Mouse (Mus musculus): Measurements from ENCODE around the gene Trip13. TPM values are rescaled to one million over a fixed set of nuclear protein-coding genes. Genes with fewer than 3 reads are reported as not detected.

The Trip13 gene
- total and polyA plus RNA-seq, 2 experiments from 2014 or later = 2.6 to 10.5 TPM

DNA sequence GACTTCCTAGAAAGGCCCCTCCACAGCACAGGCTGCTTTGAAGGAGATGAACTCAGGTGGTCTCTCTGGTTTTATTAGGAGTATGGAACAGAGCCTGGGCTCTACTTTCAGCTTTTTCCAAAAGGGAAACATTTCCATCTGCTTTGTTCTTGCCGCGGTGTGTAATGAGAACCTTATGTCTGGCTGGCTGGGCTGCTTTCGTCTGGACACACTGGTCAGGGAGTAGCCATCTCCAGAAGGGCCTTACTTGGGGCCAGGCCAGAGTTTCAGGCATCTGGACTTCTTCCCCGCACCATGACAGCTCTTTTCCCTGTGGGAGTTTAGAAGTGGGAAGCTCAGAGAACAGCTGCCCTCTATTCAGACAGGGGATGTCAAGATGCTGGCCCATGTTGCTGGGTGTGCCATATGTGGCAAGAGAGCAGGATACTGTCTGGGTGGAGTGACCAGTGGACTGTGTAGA is 50.1 kb downstream of the Trip13 start:
- 58% methylated on average over 4 of the region's 4 CpGs for WGBS
- DNase-seq (ENCODE audit: low spot score) (peak; percentile 18), ATAC-seq (peak; percentile 57; the same call in 1 of the 2 replicates)
- no peak for TF ChIP-seq CTCF (IDR thresholded peaks at IDR 0.05; ENCODE audit: low read depth)
- Histone ChIP-seq H3K4me2 (ENCODE audit: low read depth, low read length) (no peak overlapping the region), H3K36me3 (ENCODE audit: insufficient read depth, low read length) (no peaks in the 10 kb centered on the region), H3K9me3 (ENCODE audit: low read length) (no peaks in the 10 kb centered on the region), H3K27ac (no peak overlapping the region), H3K4me3 (ENCODE audit: low read length) (no peak overlapping the region), H3K4me1 (ENCODE audit: insufficient read depth, low read length) (0 out of 2 replicates have a peak, but pooled peaks cover 3% of the 10 kb centered on the region), H3K9ac (replicated peaks; ENCODE audit: low read length) (no peak overlapping the region), H3K27me3 (ENCODE audit: insufficient read depth, low read length) (no peaks in the 10 kb centered on the region)

GRCm38 (mm10) chr13:73886601-73887000 is 51.0 kb downstream of the Trip13 start:
- H3K4me1 ChIP-seq (ENCODE audit: insufficient read depth, low read length) = 0 out of 2 replicates have a peak, but pooled peaks cover 3% of the 10 kb centered on the region
- H3K9ac ChIP-seq (replicated peaks; ENCODE audit: low read length) = no peak overlapping the region
- 79% methylated on average over 5 of the region's 5 CpGs for WGBS

DNA sequence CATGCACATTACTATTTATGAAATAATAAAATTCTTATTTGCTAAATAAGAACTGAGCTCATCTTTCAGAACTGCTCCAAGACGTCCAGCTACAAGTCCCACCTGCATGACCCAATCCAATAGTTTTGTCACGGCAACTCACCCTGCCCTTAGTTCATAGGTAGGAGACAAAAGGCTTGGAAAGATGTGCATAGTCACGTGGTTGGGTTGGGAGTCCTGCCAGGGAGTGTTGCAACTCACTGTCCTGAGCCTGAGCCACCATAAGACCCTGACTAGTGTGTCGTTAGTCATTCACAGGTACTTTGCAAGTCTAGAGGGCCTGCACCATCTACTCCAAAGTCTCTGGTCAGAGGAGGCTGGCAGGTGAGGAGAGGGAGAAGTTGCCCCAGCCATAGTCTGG is 51.5 kb downstream of the Trip13 start:
- H3K9ac ChIP-seq (replicated peaks; ENCODE audit: low read length) = no peak overlapping the region
- no peaks in the 10 kb centered on the region for H3K9me3 ChIP-seq (ENCODE audit: low read length)
- H3K4me2 ChIP-seq (ENCODE audit: low read depth, low read length) = no peak overlapping the region
- no peak overlapping the region for H3K4me3 ChIP-seq (ENCODE audit: low read length)
- H3K4me1 ChIP-seq (ENCODE audit: insufficient read depth, low read length) = 0 out of 2 replicates have a peak, but pooled peaks cover 3% of the 10 kb centered on the region
- no peaks in the 10 kb centered on the region for H3K27me3 ChIP-seq (ENCODE audit: insufficient read depth, low read length)
- no peak for ATAC-seq
- 60% methylated on average over 4 of the region's 4 CpGs for WGBS
- no peak overlapping the region for H3K27ac ChIP-seq
- no peak for TF ChIP-seq CTCF (IDR thresholded peaks at IDR 0.05; ENCODE audit: low read depth)
- no peak for DNase-seq (ENCODE audit: low spot score)
- H3K36me3 ChIP-seq (ENCODE audit: insufficient read depth, low read length) = no peaks in the 10 kb centered on the region

More at GRCm38 (mm10) chr13:73886601-73887000, 51.0 kb downstream of the Trip13 start:
- ATAC-seq (no peak), DNase-seq (ENCODE audit: low spot score) (no peak)
- H3K4me3 ChIP-seq (ENCODE audit: low read length) = no peak overlapping the region
- no peaks in the 10 kb centered on the region for H3K36me3 ChIP-seq (ENCODE audit: insufficient read depth, low read length)
- no peak overlapping the region for H3K4me2 ChIP-seq (ENCODE audit: low read depth, low read length)
- TF ChIP-seq CTCF (IDR thresholded peaks at IDR 0.05; ENCODE audit: low read depth) = no peak
- no peaks in the 10 kb centered on the region for H3K27me3 ChIP-seq (ENCODE audit: insufficient read depth, low read length)
- H3K27ac ChIP-seq = no peak overlapping the region
- no peaks in the 10 kb centered on the region for H3K9me3 ChIP-seq (ENCODE audit: low read length)

DNA sequence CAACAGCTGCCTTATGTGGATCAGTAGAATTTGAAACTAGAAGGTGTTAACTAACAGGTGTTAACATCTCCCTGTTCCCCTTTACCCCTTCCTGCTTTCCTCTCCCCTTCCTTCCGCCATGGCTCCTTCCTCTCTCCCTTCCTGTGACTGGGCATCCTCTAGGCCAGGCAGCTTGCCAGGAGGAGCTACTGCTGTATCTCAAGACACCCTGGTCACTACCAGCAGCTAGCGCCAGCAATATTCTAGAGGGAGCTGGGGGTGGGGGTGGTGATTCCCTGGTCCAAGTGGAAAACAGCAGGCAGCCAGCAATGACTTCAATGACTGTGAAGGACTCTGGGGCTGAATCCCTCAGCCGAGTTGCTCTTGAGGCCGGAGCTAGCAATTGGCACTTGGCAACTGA is 51.9 kb downstream of the Trip13 start:
- H3K27me3 ChIP-seq (ENCODE audit: insufficient read depth, low read length) = no peaks in the 10 kb centered on the region
- WGBS = 57% methylated on average over 4 of the region's 4 CpGs
- H3K9me3 ChIP-seq (ENCODE audit: low read length) = no peaks in the 10 kb centered on the region
- H3K9ac ChIP-seq (replicated peaks; ENCODE audit: low read length) = no peak overlapping the region
- H3K4me2 ChIP-seq (ENCODE audit: low read depth, low read length) = no peak overlapping the region
- H3K4me3 ChIP-seq (ENCODE audit: low read length) = no peak overlapping the region
- ATAC-seq (no peak), DNase-seq (ENCODE audit: low spot score) (no peak)
- no peaks in the 10 kb centered on the region for H3K36me3 ChIP-seq (ENCODE audit: insufficient read depth, low read length)
- no peak overlapping the region for H3K27ac ChIP-seq
- H3K4me1 ChIP-seq (ENCODE audit: insufficient read depth, low read length) = 0 out of 2 replicates have a peak, but pooled peaks cover 3% of the 10 kb centered on the region
- TF ChIP-seq CTCF (IDR thresholded peaks at IDR 0.05; ENCODE audit: low read depth) = no peak

- WGBS = 78% methylated on average over 8 of the region's 8 CpGs
- H3K36me3 ChIP-seq (ENCODE audit: insufficient read depth, low read length) = no peaks in the 10 kb centered on the region
- ATAC-seq = no peak
These were observed 56.2 kb downstream of the Trip13 start for GRCm38 (mm10) chr13:73881347-73881746.

GRCm38 (mm10) chr13:73879824-73880223 is 57.8 kb downstream of the Trip13 start:
- Histone ChIP-seq H3K36me3 (ENCODE audit: insufficient read depth, low read length) (no peaks in the 10 kb centered on the region), H3K27ac (no peak overlapping the region), H3K4me3 (ENCODE audit: low read length) (no peak overlapping the region), H3K27me3 (ENCODE audit: insufficient read depth, low read length) (no peaks in the 10 kb centered on the region), H3K4me1 (ENCODE audit: insufficient read depth, low read length) (no peaks in the 10 kb centered on the region), H3K9me3 (ENCODE audit: low read length) (no peaks in the 10 kb centered on the region), H3K4me2 (ENCODE audit: low read depth, low read length) (no peak overlapping the region), H3K9ac (replicated peaks; ENCODE audit: low read length) (no peak overlapping the region)
- ATAC-seq (no peak), DNase-seq (ENCODE audit: low spot score) (no peak)
- WGBS = 83% methylated on average over 5 of the region's 5 CpGs
- TF ChIP-seq CTCF (IDR thresholded peaks at IDR 0.05; ENCODE audit: low read depth) = peak; percentile 46

More at GRCm38 (mm10) chr13:73881347-73881746, 56.2 kb downstream of the Trip13 start:
- Histone ChIP-seq H3K4me1 (ENCODE audit: insufficient read depth, low read length) (0 out of 2 replicates have a peak, but pooled peaks cover 3% of the 10 kb centered on the region), H3K4me3 (ENCODE audit: low read length) (no peak overlapping the region), H3K27ac (no peak overlapping the region), H3K27me3 (ENCODE audit: insufficient read depth, low read length) (no peaks in the 10 kb centered on the region), H3K9me3 (ENCODE audit: low read length) (no peaks in the 10 kb centered on the region), H3K4me2 (ENCODE audit: low read depth, low read length) (no peak overlapping the region), H3K9ac (replicated peaks; ENCODE audit: low read length) (no peak overlapping the region)
- no peak for DNase-seq (ENCODE audit: low spot score)
- TF ChIP-seq CTCF (IDR thresholded peaks at IDR 0.05; ENCODE audit: low read depth) = no peak

DNA sequence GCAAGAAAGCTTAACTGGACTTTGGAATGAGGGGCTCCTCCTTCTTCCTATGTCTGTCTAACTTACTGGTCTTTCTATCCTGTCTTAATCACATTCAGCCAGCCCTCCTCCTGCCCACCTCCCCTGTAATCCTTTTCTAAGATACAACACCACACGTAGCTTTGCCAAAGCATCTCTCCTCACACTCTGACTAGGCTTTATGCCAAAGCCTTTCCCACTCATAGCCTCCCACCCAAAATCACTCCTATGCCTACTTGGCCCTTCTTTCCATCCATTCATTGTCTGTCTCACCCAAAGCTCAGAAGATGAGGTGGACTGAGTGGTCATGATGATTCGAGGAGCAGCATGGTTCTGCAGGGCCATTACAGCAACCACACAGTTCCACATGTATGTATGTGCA is 65.4 kb downstream of the Trip13 start:
- Histone ChIP-seq H3K27ac (no peak overlapping the region), H3K36me3 (ENCODE audit: insufficient read depth, low read length) (no peaks in the 10 kb centered on the region), H3K4me2 (ENCODE audit: low read depth, low read length) (no peak overlapping the region), H3K27me3 (ENCODE audit: insufficient read depth, low read length) (no peaks in the 10 kb centered on the region), H3K4me3 (ENCODE audit: low read length) (no peak overlapping the region), H3K9ac (replicated peaks; ENCODE audit: low read length) (no peak overlapping the region), H3K9me3 (ENCODE audit: low read length) (no peaks in the 10 kb centered on the region), H3K4me1 (ENCODE audit: insufficient read depth, low read length) (no peaks in the 10 kb centered on the region)
- no peak for DNase-seq (ENCODE audit: low spot score)
- ATAC-seq = no peak
- 55% methylated on average over 2 of the region's 2 CpGs for WGBS
- TF ChIP-seq CTCF (IDR thresholded peaks at IDR 0.05; ENCODE audit: low read depth) = no peak

Small RNAs within 50 kb of the gene (microRNA-seq; reads per million reads assigned to microRNA genes)
- gene Gm25197 = 0 reads per million in 2 experiments

Other genes with a start within 250 kb of the Trip13 start
- 0.05 and 0.14 TPM in 2 replicates for gene Slc6a19, start 232.9 kb downstream of the Trip13 start, total RNA-seq (2014; rRNA removed)
- 0.34 and 0.51 TPM in 2 replicates for gene Slc6a19, start 232.9 kb downstream of the Trip13 start, polyA plus RNA-seq (2015; fragmentation: Nextera tagmentation; extraction: Ambion mirVana)
- gene Slc12a7, start 204.7 kb downstream of the Trip13 start, total RNA-seq (2014; rRNA removed) = 7.1 and 11.0 TPM in 2 replicates
- gene Slc12a7, start 204.7 kb downstream of the Trip13 start, polyA plus RNA-seq (2015; fragmentation: Nextera tagmentation; extraction: Ambion mirVana) = 4.2 and 4.3 TPM in 2 replicates
- gene Nkd2, start 90.2 kb downstream of the Trip13 start, total RNA-seq (2014; rRNA removed) = 18.3 and 24.2 TPM in 2 replicates
- gene Nkd2, start 90.2 kb downstream of the Trip13 start, polyA plus RNA-seq (2015; fragmentation: Nextera tagmentation; extraction: Ambion mirVana) = 10.3 and 12.6 TPM in 2 replicates
- 68.2 and 71.7 TPM in 2 replicates for gene Brd9, start within 50 bp of the Trip13 start, total RNA-seq (2014; rRNA removed)
- 72.4 and 73.2 TPM in 2 replicates for gene Brd9, start within 50 bp of the Trip13 start, polyA plus RNA-seq (2015; fragmentation: Nextera tagmentation; extraction: Ambion mirVana)
- gene Zdhhc11, start 26.1 kb upstream of the Trip13 start, total RNA-seq (2014; rRNA removed) = not detected in 2 replicates
- gene Zdhhc11, start 26.1 kb upstream of the Trip13 start, polyA plus RNA-seq (2015; fragmentation: Nextera tagmentation; extraction: Ambion mirVana) = not detected in 2 replicates
- gene Tppp, start 71.6 kb upstream of the Trip13 start, total RNA-seq (2014; rRNA removed) = 30.9 and 36.6 TPM in 2 replicates
- gene Tppp, start 71.6 kb upstream of the Trip13 start, polyA plus RNA-seq (2015; fragmentation: Nextera tagmentation; extraction: Ambion mirVana) = 8.7 and 8.9 TPM in 2 replicates
- gene Cep72, start 124.5 kb upstream of the Trip13 start, total RNA-seq (2014; rRNA removed) = 5.3 and 7.0 TPM in 2 replicates
- gene Cep72, start 124.5 kb upstream of the Trip13 start, polyA plus RNA-seq (2015; fragmentation: Nextera tagmentation; extraction: Ambion mirVana) = 5.7 and 7.8 TPM in 2 replicates
- gene Slc9a3, start 183.7 kb upstream of the Trip13 start, total RNA-seq (2014; rRNA removed) = 0.07 and 0.58 TPM in 2 replicates
- gene Slc9a3, start 183.7 kb upstream of the Trip13 start, polyA plus RNA-seq (2015; fragmentation: Nextera tagmentation; extraction: Ambion mirVana) = 0.39 and 1.1 TPM in 2 replicates